Mouse (Mus musculus) embryonic facial prominence, embryonic 10.5 days (tissue): ENCODE measurements around the gene Rad9a. TPM values are rescaled to one million over a fixed set of nuclear protein-coding genes. Genes with fewer than 3 reads are reported as not detected.

Experiments
- DNase-seq: peaks from one replicate; pipeline ENCODE4 v3.0.0-alpha.2; 2017; ENCODE audit warnings: low spot score
- H3K27ac ChIP-seq: fragments of 300-500 bp; sonication (generic); replicated peaks from 2 replicates; pipeline ENCODE4 v1.5.1; 2016; ENCODE audit warnings: mild to moderate bottlenecking
- H3K27me3 ChIP-seq: fragments of 300-500 bp; sonication (generic); replicated peaks from 2 replicates; pipeline ENCODE4 v1.6.1; 2016; ENCODE audit warnings: low read depth, mild to moderate bottlenecking; ENCODE audit not compliant: poor library complexity, severe bottlenecking
- H3K36me3 ChIP-seq: fragments of 300-500 bp; sonication (generic); replicated peaks from 2 replicates; pipeline ENCODE4 v1.6.1; 2016; ENCODE audit warnings: mild to moderate bottlenecking, moderate library complexity
- H3K4me1 ChIP-seq: fragments of 300-500 bp; sonication (generic); 2 replicates; pipeline ENCODE4 v1.6.1; 2016
- H3K4me3 ChIP-seq: fragments of 300-500 bp; sonication (generic); 2 replicates; pipeline ENCODE4 v1.5.1; 2016; ENCODE audit warnings: mild to moderate bottlenecking, moderate library complexity
- H3K9me3 ChIP-seq: fragments of 300-500 bp; sonication (generic); 2 replicates; pipeline ENCODE4 v1.6.1; 2016; ENCODE audit warnings: mild to moderate bottlenecking
- WGBS: fragments of 180-500 bp; shearing (Covaris S2); methylation state at CpG from one replicate; pipeline ENCODE4 v1.1.7; 2016; 5-methylcytosine and 5-hydroxymethylcytosine counted together
- polyA plus RNA-seq: library from polyadenylated mRNA; unstranded; fragments of >200 nt; fragmentation: Nextera tagmentation; extraction: Ambion mirVana; gene quantifications from 2 replicates; pipeline ENCODE4 v1.2.1, GENCODE M21; 2016

Rad9a gene
- polyA plus RNA-seq, 1 experiment from 2014 or later, result 58.2 TPM

- no peak overlapping the region for H3K4me3 ChIP-seq
- 82% methylated on average over 2 of the region's 2 CpGs for WGBS
- no peaks in the 10 kb centered on the region for H3K9me3 ChIP-seq
- H3K27me3 ChIP-seq, result no peaks in the 10 kb centered on the region
- peaks cover 20% of the 10 kb centered on the region for H3K4me1 ChIP-seq
- peaks cover 15% of the 10 kb centered on the region for H3K36me3 ChIP-seq
- no peak for DNase-seq
- H3K27ac ChIP-seq, result no peak overlapping the region
Measured at GRCm38 (mm10) chr19:4164721-4165120, 36.7 kb downstream of the Rad9a start.

GRCm38 (mm10) chr19:4164100-4164499, 37.4 kb downstream of the Rad9a start:
- H3K4me3 ChIP-seq, result no peak overlapping the region
- 80% methylated on average over 3 of the region's 3 CpGs for WGBS

GRCm38 (mm10) chr19:4163543-4163887, 37.9 kb downstream of the Rad9a start:
- H3K9me3 ChIP-seq, result no peaks in the 10 kb centered on the region
- peak overlapping the region; percentile 78 for H3K4me3 ChIP-seq
- peaks cover 17% of the 10 kb centered on the region for H3K4me1 ChIP-seq
- peak overlapping the region; percentile 89 for H3K27ac ChIP-seq
- no peak for DNase-seq
- H3K36me3 ChIP-seq, result peaks cover 27% of the 10 kb centered on the region
- WGBS, result 36% methylated on average over 4 of the region's 4 CpGs
- no peaks in the 10 kb centered on the region for H3K27me3 ChIP-seq

More at GRCm38 (mm10) chr19:4164100-4164499, 37.4 kb downstream of the Rad9a start:
- no peak for DNase-seq
- peaks cover 17% of the 10 kb centered on the region for H3K4me1 ChIP-seq
- peak overlapping the region; percentile 89; the same call in 1 of the 2 replicates for H3K27ac ChIP-seq
- H3K9me3 ChIP-seq, result no peaks in the 10 kb centered on the region
- H3K36me3 ChIP-seq, result peaks cover 22% of the 10 kb centered on the region
- no peaks in the 10 kb centered on the region for H3K27me3 ChIP-seq

- WGBS, result 7% methylated on average over 42 of the region's 42 CpGs
- Histone ChIP-seq H3K27me3 (no peaks in the 10 kb centered on the region), H3K36me3 (peaks cover 34% of the 10 kb centered on the region), H3K4me1 (peaks cover 17% of the 10 kb centered on the region), H3K27ac (peak within 1 kb of the TSS; percentile 89), H3K4me3 (peak within 1 kb of the TSS; percentile 78), H3K9me3 (no peaks in the 10 kb centered on the region)
- DNase-seq, result peak; percentile 95
Measured at GRCm38 (mm10) chr19:4162646-4163542, 38.6 kb downstream of the Rad9a start, which contains the start of gene Rps6kb2. Gene Rps6kb2 (minus strand): TSS chr19:4163354.

- DNase-seq, result no peak
- Histone ChIP-seq H3K27me3 (no peaks in the 10 kb centered on the region), H3K36me3 (peaks cover 65% of the 10 kb centered on the region), H3K4me1 (peaks cover 22% of the 10 kb centered on the region), H3K27ac (no peak overlapping the region), H3K9me3 (no peaks in the 10 kb centered on the region), H3K4me3 (no peak overlapping the region)
- WGBS, result 96% methylated on average over 8 of the region's 8 CpGs
Measured at GRCm38 (mm10) chr19:4159049-4159448, 42.4 kb downstream of the Rad9a start.

- Histone ChIP-seq H3K9me3 (no peaks in the 10 kb centered on the region), H3K27ac (no peak overlapping the region), H3K27me3 (no peaks in the 10 kb centered on the region), H3K36me3 (peaks cover 88% of the 10 kb centered on the region), H3K4me3 (no peak overlapping the region), H3K4me1 (0 out of 2 replicates have a peak, but pooled peaks cover 13% of the 10 kb centered on the region)
- no peak for DNase-seq
- 93% methylated on average over 12 of the region's 12 CpGs for WGBS
Measured at GRCm38 (mm10) chr19:4156771-4157170, 44.7 kb downstream of the Rad9a start.

GRCm38 (mm10) chr19:4156073-4156579, 45.3 kb downstream of the Rad9a start:
- Histone ChIP-seq H3K27ac (peak overlapping the region; percentile 55; the same call in 1 of the 2 replicates), H3K36me3 (peaks cover 90% of the 10 kb centered on the region), H3K4me1 (0 out of 2 replicates have a peak, but pooled peaks cover 17% of the 10 kb centered on the region), H3K4me3 (no peak overlapping the region), H3K9me3 (no peaks in the 10 kb centered on the region), H3K27me3 (no peaks in the 10 kb centered on the region)
- no peak for DNase-seq
- 74% methylated on average over 20 of the region's 20 CpGs for WGBS

GRCm38 (mm10) chr19:4155223-4156072, 46.0 kb downstream of the Rad9a start:
- DNase-seq, result no peak
- 0 out of 2 replicates have a peak, but pooled peaks cover 20% of the 10 kb centered on the region for H3K4me1 ChIP-seq
- peaks cover 90% of the 10 kb centered on the region for H3K36me3 ChIP-seq
- peak overlapping the region; percentile 55; the same call in 1 of the 2 replicates for H3K27ac ChIP-seq
- 77% methylated on average over 6 of the region's 6 CpGs for WGBS
- H3K9me3 ChIP-seq, result no peaks in the 10 kb centered on the region
- H3K4me3 ChIP-seq, result no peak overlapping the region
- no peaks in the 10 kb centered on the region for H3K27me3 ChIP-seq

GRCm38 (mm10) chr19:4154437-4155222, 46.8 kb downstream of the Rad9a start:
- Histone ChIP-seq H3K4me3 (no peak overlapping the region), H3K27me3 (no peaks in the 10 kb centered on the region), H3K4me1 (peaks cover 24% of the 10 kb centered on the region), H3K27ac (no peak overlapping the region), H3K9me3 (no peaks in the 10 kb centered on the region), H3K36me3 (peaks cover 92% of the 10 kb centered on the region)
- 82% methylated on average over 13 of the region's 13 CpGs for WGBS
- DNase-seq, result no peak

- 77% methylated on average over 11 of the region's 11 CpGs for WGBS
- no peaks in the 10 kb centered on the region for H3K27me3 ChIP-seq
- peaks cover 35% of the 10 kb centered on the region for H3K4me1 ChIP-seq
- no peak within 1 kb of the TSS for H3K27ac ChIP-seq
- H3K9me3 ChIP-seq, result no peaks in the 10 kb centered on the region
- DNase-seq, result no peak
- H3K36me3 ChIP-seq, result peaks cover 78% of the 10 kb centered on the region
- no peak within 1 kb of the TSS for H3K4me3 ChIP-seq
Measured at GRCm38 (mm10) chr19:4153232-4153654, 48.2 kb downstream of the Rad9a start, which contains the start of gene Ptprcap. Gene Ptprcap (plus strand): TSS chr19:4153604.

- no peaks in the 10 kb centered on the region for H3K9me3 ChIP-seq
- WGBS, result 85% methylated on average over 8 of the region's 8 CpGs
- no peak overlapping the region for H3K4me3 ChIP-seq
- no peak overlapping the region for H3K27ac ChIP-seq
- H3K36me3 ChIP-seq, result peaks cover 72% of the 10 kb centered on the region
- no peak for DNase-seq
- peaks cover 41% of the 10 kb centered on the region for H3K4me1 ChIP-seq
- no peaks in the 10 kb centered on the region for H3K27me3 ChIP-seq
Measured at GRCm38 (mm10) chr19:4152445-4153231, 48.8 kb downstream of the Rad9a start.
